Mouse (Mus musculus): ENCODE results near the gene Selenoi. TPM values are rescaled to one million over a fixed set of nuclear protein-coding genes. Genes with fewer than 3 reads are reported as not detected.

The Selenoi gene
- polyA plus RNA-seq, 1 experiment = 0.12 TPM

DNA sequence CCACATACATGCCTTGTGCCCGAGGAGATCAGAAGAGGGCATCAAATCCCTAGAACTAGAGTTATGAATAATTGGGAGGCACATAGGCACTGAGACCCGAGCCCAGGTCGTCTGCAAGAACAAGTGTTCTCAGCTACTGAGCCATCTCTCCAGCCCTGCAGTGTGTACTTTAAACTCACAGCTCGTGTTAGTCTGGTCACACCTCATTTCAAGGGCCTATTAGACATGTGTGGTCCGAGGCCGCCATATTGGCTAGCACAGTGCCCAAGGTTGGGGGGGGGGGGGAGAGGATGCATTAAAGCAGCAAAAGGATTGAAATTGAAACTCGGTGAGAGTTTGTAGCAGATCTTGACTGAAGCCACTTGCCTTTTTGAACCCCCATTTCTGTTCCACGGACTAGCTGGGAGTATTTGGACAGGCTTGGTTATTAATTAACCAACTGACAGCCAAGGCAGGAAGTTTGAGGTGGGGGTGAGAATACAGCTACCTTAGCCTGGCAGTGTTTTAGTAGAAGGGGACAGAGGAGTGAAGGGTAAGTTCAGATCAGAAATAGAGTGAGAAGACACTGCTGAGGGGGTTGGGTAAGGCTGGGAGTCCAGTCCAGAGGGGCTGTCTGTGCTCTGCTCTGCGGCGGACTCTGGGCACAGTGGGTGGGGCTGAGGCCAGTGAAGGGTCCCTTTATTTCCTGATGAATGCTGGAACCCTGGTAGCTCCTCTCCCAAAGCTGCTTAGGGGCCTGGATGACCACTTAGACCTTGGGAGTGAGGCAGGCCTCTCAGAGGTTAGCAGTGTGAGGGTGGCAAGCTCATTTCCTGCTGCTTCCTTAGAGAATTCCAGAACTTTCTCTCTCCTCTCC lies 53.8 kb downstream of the Selenoi start:
- Histone ChIP-seq H3K36me3 (ENCODE audit: control insufficient read depth) (no peaks in the 10 kb centered on the region), H3K4me3 (replicated peaks) (no peak overlapping the region), H3K27me3 (ENCODE audit: control insufficient read depth) (peaks cover 15% of the 10 kb centered on the region), H3K4me1 (ENCODE audit: control insufficient read depth) (peaks cover 24% of the 10 kb centered on the region), H3K9me3 (ENCODE audit: control insufficient read depth, low read length) (peaks cover 9% of the 10 kb centered on the region)
- TF ChIP-seq GATA1 (IDR thresholded peaks at IDR 0.05; ENCODE audit: low read length) = no peak
- no peak for TF ChIP-seq TAL1 (IDR thresholded peaks at IDR 0.05; ENCODE audit: low read length)

DNA sequence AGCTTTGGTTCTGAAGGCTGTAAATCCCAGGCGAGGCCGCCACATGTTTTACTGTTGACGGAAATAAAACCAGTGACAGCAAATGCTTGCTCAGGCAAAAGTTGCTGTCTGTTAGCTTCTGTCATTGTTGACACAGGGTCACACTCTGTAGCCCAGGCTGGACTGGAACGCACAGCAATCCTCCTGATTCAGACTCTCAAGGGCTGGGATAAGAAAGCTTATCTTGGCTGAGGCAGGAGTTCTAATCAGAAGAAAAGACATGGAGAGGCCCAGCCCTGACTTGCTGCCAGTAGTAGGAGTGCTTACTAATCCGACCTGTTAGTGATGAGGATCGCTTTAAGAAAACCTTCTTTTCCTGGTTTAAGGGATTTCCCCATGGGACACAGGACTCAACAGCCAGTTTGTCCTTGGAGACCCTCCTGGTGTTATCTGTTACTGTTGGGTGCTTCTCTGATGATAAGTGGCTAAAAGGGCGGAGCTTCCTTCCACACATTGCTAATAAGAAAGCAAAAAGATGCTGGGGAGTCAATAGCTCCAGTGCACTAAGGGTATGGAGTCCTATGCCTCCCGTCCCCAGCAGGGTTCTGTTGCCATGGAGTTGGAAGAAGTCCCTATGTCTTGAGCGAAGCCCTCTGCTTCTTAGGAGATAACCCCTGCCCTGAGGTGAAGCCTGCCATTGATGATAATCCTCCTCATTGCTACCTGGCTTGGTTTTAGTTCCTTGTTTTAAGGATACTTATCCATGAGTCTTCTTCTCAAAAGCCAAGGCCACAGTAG lies 54.9 kb downstream of the Selenoi start:
- peaks cover 4% of the 10 kb centered on the region for H3K27me3 ChIP-seq (ENCODE audit: control insufficient read depth)
- TF ChIP-seq GATA1 (IDR thresholded peaks at IDR 0.05; ENCODE audit: low read length) = peak; percentile 22; the same call in 1 of the 2 replicates
- TF ChIP-seq TAL1 (IDR thresholded peaks at IDR 0.05; ENCODE audit: low read length) = peak; percentile 47; the same call in 2 of the 3 replicates
- peaks cover 9% of the 10 kb centered on the region for H3K9me3 ChIP-seq (ENCODE audit: control insufficient read depth, low read length)
- peaks cover 24% of the 10 kb centered on the region for H3K4me1 ChIP-seq (ENCODE audit: control insufficient read depth)
- peak overlapping the region; percentile 1 for H3K4me3 ChIP-seq (replicated peaks)
- no peaks in the 10 kb centered on the region for H3K36me3 ChIP-seq (ENCODE audit: control insufficient read depth)

Other genes with a start within 250 kb of the Selenoi start
- 0.02 and 0.14 TPM in 2 replicates for gene Il6, start 219.5 kb upstream of the Selenoi start, polyA plus RNA-seq (2012)
- gene Tyms, start 159.0 kb upstream of the Selenoi start, polyA plus RNA-seq (2012) = 9.5 and 11.7 TPM in 2 replicates
- 0.02 TPM in 1 of 2 replicates, not detected in the other for gene Garem2, start 127.4 kb upstream of the Selenoi start, polyA plus RNA-seq (2012)
- not detected in 2 replicates for gene 3110082J24Rik, start 126.5 kb upstream of the Selenoi start, polyA plus RNA-seq (2012)
- gene Hadha, start 77.4 kb upstream of the Selenoi start, polyA plus RNA-seq (2012) = 3.3 and 6.4 TPM in 2 replicates
- gene Hadhb, start 77.3 kb upstream of the Selenoi start, polyA plus RNA-seq (2012) = 2.8 and 4.6 TPM in 2 replicates
- gene Adgrf3, start 26.9 kb upstream of the Selenoi start, polyA plus RNA-seq (2012) = not detected in 2 replicates
- gene Drc1, start 48.8 kb downstream of the Selenoi start, polyA plus RNA-seq (2012) = not detected in 2 replicates
- not detected in 2 replicates for gene Otof, start 229.4 kb downstream of the Selenoi start, polyA plus RNA-seq (2012)
- not detected in 2 replicates for gene 1700001C02Rik, start 233.5 kb downstream of the Selenoi start, polyA plus RNA-seq (2012)